Mouse (Mus musculus) cortical plate, adult 2 months (tissue): Measurements from ENCODE around the gene Ostf1.

Source experiments
- CTCF ChIP-seq: fragments of 200-500 bp; IDR thresholded peaks from 2 replicates; pipeline ENCODE4 v1.5.1; 2011; ENCODE audit warnings: mild to moderate bottlenecking, control low read depth, low read length; ENCODE audit not compliant: insufficient read depth; ENCODE audit errors: extremely low read depth
- POLR2A ChIP-seq: fragments of 200-500 bp; IDR thresholded peaks from 2 replicates; pipeline ENCODE4 v1.6.1; 2011; ENCODE audit warnings: mild to moderate bottlenecking, low read length, control low read depth; ENCODE audit not compliant: insufficient read depth; ENCODE audit errors: extremely low read depth

- TF ChIP-seq CTCF, result no peak
- no peak for TF ChIP-seq POLR2A
Measured at GRCm38 (mm10) chr19:18577348-18577747, 54.3 kb downstream of the Ostf1 start.
